Mouse (Mus musculus): ENCODE data around the gene Daam1.
A peak's percentile ranks its signal among the peaks of the same experiment; 100 is the strongest.

Gene Daam1

DNA sequence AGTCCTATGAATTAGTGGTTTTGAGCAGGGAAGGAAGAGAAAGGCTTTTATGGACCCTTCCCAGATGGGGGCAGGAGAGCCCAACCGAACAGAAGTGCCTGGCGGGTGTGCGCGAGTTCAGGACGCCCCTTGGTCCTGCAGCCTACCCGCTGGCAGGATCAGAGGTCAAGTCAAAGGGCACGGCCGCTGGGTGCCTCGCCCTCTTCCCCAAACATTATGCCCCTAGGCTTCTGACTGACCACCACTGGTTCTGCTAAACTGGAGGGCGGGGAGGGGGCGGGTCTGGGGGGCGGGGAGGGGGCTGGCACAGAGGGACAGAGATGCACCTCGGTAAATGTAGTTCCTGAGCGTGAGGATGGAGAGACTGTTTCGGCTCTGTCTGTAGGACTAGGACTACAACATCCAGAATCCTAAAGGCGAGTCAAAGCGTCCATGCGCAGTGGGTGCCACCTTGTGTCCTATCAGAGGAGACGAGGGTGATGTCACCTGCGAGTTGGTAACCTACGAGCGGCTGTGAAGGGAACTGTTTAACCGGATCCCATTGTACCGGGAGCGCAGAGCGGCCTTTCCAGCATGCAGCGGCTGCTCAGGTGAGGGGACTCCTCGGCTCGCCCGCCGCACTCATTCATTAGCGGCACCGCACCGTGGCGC lies at the start of gene Daam1:
Gene Daam1, plus strand, starts transcription at position 472 of the 651 bp plus-strand sequence.
- DNase-seq (ENCODE audit: low read depth, low spot score) = peak; percentile 98

DNA sequence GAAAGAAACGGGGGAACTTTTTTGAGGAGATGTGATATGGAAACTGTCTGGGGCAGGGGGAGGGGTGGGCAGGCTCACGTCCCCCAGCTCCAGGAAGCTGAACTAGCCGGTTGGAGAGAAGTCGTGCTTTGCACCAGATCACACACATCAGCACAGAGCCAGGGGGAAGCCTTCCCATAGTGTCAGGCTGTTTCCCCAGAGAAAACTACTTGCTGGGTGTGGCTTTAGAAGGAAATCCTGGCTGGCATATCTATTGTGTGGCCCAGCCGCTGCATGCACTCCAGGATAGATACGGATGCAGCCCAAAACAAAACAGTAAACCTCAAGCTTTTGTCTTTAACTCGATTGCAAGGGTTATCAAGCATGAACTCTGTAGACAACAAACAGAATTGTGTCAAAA lies 49.7 kb upstream of the Daam1 start:
- no peak for DNase-seq (ENCODE audit: low read depth, low spot score)

DNA sequence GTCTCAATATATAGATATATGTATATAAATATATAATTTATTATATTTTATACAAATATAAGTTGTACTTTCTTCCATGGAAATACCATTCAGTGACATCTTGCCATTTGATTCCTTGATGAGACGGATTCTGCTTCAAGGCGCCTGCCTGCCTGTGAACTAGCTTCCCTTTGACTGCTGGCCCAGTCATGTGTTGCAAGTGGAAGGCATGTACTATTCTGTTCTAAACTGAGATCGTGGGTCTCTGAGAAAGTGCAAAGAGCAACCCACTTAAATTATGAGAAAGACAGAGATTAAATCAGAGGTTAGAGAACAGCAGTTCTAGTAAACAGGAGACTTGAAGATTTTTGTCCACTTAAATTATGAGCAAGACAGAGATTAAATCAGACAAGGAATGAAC lies 46.9 kb upstream of the Daam1 start:
- no peak for DNase-seq (ENCODE audit: low read depth, low spot score)

DNA sequence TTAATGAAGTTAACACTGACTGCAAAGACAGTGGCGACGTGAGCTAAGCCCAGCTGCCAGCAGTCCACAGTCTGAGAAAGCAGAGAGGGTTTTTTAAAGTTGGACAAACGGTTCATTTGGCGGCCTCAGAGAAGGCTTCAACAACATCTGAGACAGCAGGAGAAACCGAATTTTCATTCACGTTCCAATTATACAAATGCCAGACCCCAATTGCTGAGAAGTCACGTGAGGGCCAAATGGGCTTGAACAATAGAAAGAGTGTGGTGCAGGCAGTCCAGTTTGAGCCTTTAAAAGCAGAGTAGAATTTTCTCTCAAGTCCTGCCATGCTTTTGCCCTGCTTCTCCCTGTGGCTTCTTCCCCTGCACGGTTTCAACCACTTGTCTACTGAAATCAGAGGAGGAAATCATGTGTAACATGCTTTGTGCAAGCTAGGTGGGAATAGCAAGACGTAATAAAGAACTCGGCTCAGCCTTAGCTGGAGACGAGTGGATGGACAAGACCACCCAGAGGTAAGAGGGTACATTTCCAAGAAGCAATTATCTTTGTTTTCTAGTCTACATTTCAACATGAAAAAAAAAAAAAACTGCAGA lies 46.1 kb upstream of the Daam1 start:
- DNase-seq (ENCODE audit: low read depth, low spot score) = no peak

DNA sequence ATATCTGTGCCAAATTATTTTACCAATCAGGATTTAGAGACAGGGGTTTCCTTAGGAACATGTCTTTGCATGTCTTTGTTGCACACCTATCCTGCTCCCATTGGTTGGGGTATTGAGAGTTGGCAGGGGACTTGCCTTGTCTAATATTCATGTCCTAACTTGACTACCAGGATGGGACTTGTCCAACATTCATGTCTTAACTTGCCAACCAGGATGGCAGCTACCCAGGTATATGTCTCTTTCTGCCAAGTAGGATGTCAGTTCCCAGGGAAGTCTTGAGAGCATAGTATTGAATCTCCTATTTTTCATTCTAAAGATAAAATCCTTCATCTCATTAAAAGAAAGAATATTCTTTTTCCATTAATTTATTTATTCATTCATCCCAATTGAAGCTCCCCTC lies 44.4 kb upstream of the Daam1 start:
- no peak for DNase-seq (ENCODE audit: low read depth, low spot score)

DNA sequence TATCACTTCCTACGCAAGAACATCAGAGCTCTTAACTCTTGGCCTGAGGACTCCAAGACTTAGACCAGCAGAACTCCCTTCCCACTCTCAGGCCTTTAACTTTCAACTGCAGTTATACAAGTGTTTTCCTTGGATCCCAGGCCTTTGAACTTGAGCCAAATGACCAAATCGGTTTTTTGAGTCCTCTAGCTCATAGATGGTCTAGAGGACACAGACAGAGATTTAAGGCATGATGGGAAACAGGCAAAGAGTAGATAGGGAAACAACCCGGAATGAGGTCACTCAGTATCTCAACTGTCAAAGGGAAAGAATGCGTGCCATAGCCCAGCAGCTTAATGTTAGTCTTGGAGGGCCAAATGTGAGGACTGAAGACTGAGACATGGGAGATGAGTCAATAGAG lies 42.1 kb upstream of the Daam1 start:
- DNase-seq (ENCODE audit: low read depth, low spot score) = no peak

DNA sequence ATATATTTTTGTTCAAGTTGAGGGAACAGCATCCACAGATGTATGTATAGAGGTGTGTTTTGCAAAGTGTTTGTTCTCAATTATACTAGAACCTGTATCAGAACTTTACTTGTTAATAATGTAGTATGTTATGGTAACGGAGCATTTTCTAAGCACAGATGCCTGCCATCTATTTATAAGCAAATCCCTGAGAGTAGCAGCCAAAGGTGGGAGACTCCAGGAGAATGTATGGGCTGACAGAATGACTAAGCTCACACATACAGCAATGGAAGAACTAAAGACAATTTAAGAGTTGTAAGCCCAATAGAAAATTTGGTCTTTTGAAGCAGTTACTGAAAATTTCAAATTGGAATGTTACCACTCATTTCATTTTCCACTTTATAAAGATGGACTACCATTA lies 40.3 kb upstream of the Daam1 start:
- DNase-seq (ENCODE audit: low read depth, low spot score) = no peak

DNA sequence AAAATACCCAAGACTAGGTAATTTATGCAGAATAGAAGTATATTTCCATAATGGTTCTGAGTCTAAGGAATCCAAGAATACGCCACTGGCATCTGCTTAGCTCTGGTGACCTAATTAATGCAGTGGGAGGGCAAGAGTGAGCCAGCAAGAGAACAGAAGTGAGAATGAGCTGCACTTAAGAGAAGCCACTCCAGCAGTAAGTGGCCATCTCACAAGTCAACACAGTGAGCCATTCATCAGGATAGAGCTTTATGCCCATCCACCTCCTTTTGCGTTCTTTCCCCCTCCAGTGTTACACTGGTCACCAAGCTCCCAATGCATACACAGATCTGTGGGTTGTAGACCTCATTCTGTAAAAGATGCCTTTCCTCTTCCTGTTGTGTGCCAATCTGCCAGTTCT lies 37.8 kb upstream of the Daam1 start:
- no peak for DNase-seq (ENCODE audit: low read depth, low spot score)

DNA sequence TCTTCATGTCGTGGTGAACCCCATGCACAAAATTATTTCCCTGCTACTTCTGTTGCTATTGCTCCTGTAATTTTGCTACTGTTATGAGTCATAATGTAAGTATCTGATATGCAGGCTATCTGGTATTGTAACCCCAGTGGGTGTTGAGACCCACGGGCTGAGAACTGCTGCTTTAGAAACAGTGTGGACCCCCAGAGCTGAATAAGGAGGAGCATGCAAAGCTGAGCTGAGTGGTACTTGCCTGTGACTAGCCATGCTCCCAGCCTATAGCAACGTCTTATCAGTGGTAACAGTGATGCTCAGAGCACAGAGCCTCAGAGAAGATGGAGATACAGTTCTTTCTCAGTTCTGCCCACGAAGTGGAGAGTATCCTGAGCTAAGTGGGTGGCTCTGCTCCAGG lies 35.3 kb upstream of the Daam1 start:
- DNase-seq (ENCODE audit: low read depth, low spot score) = no peak

DNA sequence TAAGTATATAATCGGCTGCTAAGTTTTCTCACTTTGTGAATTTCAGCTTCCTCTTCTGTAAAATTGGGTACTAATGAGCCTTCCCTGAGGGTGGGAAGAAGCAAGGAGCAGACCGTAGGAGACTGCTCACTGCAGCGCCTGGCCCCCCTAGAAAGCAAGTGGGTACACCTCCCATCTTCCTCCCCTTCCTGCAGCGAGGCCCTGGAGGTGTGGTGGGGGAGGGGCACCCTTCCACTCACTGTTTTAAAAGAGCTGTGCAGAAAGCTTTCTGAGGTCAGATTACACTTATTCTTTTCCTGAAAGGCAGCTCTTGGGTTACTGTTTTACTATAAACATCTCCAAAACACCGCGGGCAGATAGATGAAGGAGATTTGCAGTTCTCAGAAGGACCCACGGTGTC lies 34.4 kb upstream of the Daam1 start:
- DNase-seq (ENCODE audit: low read depth, low spot score) = peak; percentile 43

DNA sequence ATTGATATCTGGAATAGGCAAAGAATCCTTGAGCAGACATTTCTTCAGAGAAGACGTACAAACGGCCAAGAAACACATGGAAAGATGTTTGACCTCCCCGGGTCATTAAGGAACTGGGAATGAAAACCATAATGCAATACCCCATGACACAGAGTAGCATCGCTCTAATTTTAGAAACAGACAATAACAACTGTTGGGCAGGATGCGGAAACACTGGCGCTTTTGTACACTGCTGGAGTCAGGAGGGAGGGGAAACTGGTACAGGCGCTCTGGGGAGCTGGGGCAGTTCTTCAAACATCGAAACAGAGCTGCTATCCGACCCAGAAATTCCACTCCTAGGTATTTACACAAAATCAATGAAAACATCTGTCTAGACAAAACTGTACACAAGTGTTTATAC lies 23.6 kb upstream of the Daam1 start:
- DNase-seq (ENCODE audit: low read depth, low spot score) = no peak

DNA sequence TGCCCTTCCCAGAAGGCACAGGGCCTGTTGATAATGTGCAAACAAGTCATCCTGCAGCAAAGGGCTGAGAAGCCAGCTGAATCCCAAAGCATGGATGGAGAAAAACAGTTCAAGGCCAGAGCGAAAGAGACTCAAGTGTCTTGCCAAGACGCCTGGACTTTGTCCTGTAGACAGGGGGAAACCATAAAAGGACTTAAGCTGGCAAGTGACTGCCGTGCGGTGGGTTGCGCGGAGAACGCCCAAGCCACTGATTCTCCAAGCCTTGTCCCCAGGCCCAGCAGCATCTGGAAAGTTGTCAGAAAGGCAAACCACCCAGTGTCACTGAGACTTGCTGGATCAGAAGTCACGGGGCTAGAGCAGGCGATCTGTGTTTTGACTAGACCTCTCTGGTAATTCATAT lies 22.2 kb upstream of the Daam1 start:
- DNase-seq (ENCODE audit: low read depth, low spot score) = no peak

DNA sequence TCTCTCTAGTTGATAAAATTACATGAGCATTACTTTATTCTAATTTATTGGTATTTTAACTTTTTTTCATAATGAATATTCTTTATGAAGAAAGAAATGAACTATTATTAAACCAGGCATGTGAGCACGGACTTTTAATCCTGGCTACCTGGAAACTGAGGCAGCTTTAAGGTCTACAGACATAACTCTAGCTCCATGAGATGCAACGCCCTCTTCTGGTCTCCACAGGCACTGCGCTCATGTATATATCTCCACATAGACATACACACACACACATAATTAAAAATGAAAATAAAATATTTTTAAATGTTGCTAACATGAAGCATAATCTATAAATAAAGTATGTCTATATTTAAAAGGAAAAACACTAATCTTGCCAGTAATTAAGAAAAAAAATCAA lies 21.3 kb upstream of the Daam1 start:
- no peak for DNase-seq (ENCODE audit: low read depth, low spot score)

DNA sequence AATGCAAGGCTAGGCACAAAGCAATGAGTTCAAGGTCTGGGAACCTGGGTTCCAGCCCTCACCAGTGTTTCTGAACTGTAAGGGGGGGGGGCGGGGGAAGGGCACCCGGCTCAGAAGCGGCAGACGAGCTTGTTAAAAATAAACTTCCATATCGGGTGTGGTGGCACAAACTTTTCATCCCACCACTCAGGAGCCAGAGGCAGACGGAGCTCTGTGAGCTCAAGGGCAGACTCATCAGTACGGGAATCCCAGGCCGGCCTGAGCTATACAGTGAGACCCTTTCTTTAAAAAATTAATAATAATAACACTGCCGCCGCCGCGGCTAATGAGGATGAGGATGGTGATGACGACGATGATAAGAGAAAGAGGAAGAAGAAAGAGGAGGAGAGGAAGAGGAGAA lies 18.3 kb upstream of the Daam1 start:
- no peak for DNase-seq (ENCODE audit: low read depth, low spot score)

DNA sequence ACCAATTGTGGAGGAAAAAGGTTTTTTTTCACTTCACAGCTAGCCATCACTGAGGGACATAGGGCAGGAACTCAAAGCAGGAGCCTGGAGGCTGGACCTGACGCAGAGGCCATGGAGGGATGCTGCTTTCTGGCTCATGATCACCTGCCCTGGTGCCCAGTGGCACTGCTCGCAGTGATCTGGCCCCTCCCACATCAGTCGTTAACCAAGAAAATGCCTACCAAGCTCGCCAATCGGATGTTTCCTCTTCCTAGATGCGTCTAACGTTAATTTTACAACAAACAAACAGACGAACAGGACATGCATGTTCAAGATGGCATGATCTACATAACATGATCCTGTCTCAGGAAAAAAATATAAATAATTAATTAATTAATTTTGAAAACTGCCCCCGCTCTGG lies 17.6 kb upstream of the Daam1 start:
- DNase-seq (ENCODE audit: low read depth, low spot score) = no peak

DNA sequence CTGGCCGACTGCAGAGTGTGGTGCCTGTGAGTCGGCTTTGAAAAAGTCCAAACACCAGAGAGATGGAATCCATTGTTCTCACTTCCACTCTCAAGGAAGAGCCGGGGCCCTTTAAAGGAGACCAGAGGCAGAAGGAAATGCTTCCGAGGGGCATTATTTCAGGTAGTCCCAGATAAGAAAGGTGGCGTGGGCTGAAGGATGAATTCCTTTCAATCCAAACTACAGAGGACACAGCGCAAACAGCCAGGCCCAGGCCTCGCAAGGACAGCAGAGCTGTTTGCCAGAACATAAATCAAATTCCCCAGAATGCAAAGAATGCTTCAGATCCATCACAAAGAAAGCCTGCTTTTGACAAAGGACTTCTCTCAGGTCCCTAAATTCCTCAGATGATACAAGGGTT lies 17.1 kb upstream of the Daam1 start:
- DNase-seq (ENCODE audit: low read depth, low spot score) = peak; percentile 58

DNA sequence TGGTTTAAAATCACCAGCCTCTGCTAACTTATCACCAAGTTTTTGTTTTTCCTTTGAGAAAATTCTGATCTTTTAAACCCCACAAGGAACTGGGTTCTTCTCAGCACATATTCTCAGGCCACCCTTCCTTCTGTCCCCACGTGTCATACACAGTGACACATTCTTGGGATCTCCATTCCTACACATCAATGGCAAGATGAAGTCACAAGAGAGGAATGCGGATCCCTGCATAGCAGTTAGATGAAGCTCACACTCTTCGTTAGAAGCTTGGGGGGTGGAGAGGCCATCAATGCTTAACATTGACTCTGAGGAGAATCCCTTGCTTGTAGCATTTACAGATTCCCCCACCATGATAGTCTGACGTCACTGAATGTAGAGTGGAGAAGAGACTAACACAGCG lies 10.8 kb upstream of the Daam1 start:
- DNase-seq (ENCODE audit: low read depth, low spot score) = no peak

DNA sequence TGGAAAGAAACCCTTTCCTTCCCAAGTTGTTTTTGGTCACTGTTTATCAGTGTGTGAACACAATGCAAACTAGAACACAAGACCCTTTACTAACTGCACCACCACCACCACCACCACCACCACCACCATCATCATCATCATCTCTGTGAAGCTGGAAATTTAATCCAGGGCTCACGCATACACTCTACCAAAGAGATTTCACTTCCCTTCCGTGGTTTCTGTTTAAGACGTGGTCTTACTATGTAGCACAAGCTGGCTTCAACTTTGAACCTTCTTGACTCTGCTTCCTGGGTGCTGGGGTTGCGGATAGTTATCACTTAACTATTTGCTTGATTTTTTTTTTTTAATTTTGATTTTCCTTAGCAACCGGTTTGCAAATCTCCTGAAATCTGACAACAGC lies 9.6 kb upstream of the Daam1 start:
- no peak for DNase-seq (ENCODE audit: low read depth, low spot score)

DNA sequence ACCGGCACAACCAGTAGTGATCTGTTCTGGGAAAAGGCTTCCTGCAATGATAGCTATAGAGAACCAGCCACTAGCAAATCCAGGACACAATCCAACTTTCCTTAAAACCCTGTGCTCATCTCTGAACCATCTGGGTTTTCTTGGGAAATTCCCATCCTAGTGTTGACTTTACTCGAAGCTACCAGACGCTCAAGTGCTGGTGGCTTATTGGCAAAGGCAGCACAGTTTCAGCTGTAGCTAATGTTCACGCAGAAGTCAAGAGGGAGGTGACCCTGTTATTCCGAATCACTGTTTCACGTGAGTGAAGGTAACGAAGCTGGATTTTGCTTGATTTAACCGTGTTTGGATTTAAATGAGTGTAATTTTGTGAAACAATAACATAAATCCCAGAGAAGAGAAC lies 9.1 kb upstream of the Daam1 start:
- DNase-seq (ENCODE audit: low read depth, low spot score) = no peak

DNA sequence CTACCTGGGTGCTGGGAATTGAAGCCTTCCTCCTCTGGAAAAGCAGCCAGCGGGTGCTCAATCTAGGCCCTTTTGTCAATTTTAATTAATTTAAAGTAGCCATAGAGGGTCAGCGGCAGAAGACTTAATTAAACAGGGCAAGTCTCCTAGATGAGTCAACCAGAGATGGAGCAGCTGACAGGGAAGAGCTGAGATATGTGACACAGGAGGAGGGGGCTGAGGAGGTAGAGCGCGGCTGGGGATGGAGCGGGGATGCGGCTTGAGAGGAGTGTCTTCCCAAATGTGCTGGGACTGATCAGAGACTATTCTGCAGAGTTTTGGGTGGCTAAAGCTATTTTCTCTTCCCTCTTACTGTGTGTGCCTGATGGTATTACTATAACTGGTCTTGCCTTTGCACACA lies 6.0 kb upstream of the Daam1 start:
- no peak for DNase-seq (ENCODE audit: low read depth, low spot score)

DNA sequence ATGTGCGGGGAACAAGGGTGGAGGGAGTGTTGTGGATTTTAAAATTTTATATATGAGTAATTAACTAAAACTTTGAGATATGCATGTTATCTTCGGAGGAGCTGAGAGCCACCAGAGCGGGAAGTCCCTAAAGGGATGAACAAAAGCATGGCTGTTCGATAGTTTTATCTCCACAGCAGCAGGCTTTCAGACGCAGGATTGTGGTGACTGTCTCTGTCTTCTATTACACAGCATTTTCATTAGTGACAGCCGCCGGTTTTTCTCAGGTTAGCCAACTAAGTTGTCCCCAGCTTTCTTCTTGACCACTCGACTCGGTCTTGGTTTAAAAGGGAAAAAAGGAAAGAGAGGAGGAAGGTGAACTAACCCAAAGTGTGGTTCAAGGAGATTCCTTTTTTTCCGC lies 739 bp upstream of the Daam1 start:
- DNase-seq (ENCODE audit: low read depth, low spot score) = no peak

DNA sequence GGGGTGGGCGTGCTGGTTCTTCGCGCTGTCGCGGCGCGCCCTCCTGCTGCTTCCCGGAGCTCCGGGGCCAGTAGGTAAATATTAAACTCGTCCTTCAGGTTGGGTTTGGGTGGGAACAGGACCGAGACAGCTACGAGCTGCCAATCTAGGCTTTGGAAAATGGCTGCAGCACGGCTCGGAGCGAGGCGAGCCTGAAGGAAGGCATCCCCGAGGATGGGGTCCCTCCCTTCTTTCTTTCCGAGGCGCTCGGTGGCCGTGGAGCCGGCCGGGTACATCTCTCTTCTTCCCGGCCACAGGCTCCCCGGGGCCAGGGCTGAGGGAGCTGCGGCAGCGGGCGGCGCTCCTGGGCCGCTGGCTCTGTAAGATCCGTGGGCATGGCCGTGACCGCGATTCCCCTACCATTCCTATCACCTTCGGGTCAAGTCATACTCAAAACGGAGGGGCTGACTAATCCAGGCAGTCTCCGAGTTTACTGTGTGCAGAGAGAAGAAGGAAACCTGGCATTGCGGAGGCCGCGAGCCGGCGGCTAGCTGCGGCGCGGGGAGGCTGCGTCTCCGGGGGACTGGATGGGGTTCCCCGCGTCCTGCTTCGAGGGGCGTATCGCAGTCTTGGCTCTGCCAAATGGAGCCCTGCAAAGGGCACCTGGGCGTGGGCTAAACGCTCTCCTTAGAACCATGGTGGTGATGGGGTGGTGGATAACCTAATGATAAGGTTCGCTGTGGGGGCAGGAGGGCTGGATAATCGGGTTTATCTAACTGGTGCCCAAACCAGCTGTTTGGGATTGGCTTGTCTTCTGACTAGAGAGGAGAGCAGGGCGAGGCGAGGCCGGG lies 595 bp downstream of the Daam1 start:
- peak; percentile 28 for DNase-seq (ENCODE audit: low read depth, low spot score)

DNA sequence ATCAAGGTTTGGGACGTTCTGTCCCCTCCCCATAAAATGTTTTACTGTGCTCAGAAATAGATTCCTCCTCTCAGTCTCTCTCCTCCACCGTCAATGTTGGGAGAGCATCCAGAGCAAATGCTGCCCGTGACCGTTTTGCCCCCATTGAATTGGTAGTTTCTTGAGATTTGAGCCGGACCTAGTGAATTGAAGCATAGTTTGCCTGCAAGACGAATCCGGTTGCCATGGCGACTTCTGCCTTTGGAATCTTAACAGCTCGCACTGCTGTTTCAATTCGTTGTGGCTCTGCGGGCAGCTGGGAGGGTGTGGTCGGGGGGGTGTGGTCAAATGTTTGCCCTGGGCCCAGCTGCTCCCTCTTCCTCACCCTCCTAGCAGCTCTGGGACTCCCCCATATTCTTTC lies 1.3 kb downstream of the Daam1 start:
- DNase-seq (ENCODE audit: low read depth, low spot score) = peak; percentile 92
